Mouse (Mus musculus): Measurements from ENCODE around the gene Tceanc2.

Gene Tceanc2

DNA sequence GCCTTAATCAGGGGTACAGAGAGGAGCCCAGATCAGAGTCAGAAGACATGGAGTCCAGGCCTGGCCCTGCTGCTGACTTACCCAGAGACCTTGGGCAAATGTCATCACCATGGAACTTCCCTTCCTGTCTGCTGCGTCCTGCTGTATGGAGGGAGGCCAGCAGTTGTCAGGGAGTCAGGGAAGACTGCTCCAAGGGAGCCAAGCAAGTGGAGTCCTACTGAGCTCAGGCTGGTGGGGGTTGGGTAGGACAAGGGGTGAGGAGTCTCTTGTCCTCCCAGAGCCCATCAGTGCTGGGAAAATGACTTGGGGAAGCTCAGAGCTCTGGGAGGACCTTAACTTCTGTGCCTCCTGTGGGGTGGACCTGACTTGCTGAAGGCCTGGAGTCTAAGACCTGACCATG, 94.6 kb downstream of the Tceanc2 start:
- DNase-seq (ENCODE audit: low spot score in 2 of 2): peak in 1 of 2 experiments; percentile 13

Measured in right cerebral cortex, adult 2 months (tissue).